Mouse (Mus musculus) embryonic fibroblast, embryonic 13.5 days (primary cell): ENCODE measurements around the gene Rai14.

Experiments used
- CTCF ChIP-seq: IDR thresholded peaks from 2 replicates; pipeline ENCODE4 v1.5.1; 2011; ENCODE audit warnings: mild to moderate bottlenecking, control low read depth, low read length, moderate library complexity, borderline replicate concordance; ENCODE audit not compliant: insufficient read depth
- POLR2A ChIP-seq: IDR thresholded peaks from 2 replicates; pipeline ENCODE4 v1.6.1; 2011; ENCODE audit warnings: low read depth, mild to moderate bottlenecking, control low read depth, low read length, moderate library complexity

- TF ChIP-seq POLR2A (no peak), CTCF (no peak)
These were observed 32.8 kb upstream of the Rai14 start for GRCm38 (mm10) chr15:10747226-10747625.
